Mouse (Mus musculus): ENCODE measurements around the gene Ccdc117.
A peak's percentile ranks its signal among the peaks of the same experiment; 100 is the strongest.
"Not testable (repeated sequence)": the region's sequence is repeated elsewhere in the genome, so short reads cannot be mapped to it uniquely, and the experiment has no call there.

Ccdc117 gene

GRCm38 (mm10) chr11:5541799-5542481 lies at the start of gene Ccdc117:
Gene Ccdc117 (minus strand): TSS chr11:5542187.
- DNase-seq, result peak; percentile 95 to 96

DNA sequence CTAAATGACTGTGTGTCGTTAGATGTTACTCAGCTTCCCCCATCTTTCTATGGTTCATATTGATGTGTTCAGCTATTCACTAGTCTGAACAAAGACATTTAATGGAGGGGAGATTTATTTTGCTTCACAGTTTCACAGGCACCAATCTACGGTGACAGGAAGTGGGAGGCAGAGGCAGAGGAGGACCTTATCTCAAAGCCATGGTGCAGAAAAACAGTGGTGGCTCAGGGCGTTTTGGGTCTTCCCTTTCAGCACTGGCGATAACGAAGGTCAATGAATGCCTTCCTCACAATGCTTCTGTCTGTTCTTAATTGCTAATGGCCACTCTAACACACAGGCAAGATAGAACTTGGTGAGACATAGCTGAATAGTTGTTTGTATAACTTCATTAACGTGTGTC lies 33.1 kb upstream of the Ccdc117 start:
- DNase-seq, result no peak

DNA sequence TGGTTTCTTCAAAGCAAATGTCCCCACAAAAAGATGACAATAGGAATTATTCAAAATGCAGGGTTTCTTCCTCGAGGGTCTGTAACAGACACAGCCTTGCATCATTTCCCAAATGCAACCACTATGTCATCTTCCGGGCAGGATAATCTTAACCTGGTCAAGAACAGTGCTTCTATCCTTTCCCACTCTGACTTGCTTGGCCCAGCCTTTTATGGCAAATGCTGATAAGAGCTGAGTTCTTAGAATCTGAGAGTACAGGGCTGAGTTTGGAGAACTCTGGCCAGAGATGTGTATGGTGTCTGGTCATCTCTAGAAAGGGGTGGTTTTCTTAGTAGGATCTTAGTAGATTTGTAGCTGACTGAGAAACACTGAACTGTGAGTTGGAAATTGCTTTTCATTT lies 31.8 kb upstream of the Ccdc117 start:
- no peak for DNase-seq

DNA sequence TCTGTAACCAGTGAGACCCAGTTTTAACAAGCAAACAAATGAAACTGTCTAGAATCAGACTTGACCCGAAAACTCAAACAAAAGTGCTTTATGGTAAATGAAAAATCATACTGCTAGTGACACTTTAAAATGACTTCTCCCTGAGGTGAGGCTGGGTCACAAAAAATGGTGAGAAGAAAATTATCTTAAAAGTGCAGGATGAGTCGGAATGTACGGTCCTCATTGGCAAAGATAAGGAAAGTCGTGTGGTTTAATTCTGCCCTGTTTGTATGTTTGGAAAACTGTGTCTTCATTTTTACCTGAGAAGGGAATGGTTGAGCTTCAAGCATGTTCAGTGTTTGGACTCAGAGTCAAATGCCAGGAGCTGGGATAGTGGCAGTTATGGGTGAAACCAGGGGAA lies 29.9 kb upstream of the Ccdc117 start:
- no peak for DNase-seq

DNA sequence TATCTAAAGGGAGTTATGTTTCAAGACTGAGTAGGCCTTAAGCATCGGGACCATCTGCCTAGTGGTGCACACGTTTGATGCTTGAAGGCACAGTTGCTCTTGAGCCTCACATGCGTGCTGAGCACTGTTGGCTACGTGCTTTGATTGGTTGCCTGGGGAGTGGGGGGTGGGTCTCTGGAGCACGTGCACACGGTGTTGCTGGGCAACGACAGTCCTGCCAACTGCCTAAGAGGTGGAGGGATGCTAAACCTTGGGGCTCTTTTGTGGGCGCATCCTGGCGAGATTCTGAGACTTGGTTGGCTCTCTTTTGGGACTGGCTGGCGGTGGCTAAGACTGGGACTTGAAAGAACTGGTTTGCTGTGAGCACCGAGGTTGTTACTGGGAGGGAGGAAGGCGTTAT lies 27.5 kb upstream of the Ccdc117 start, which contains the start of gene Ankrd36:
Gene Ankrd36, plus strand, starts transcription at position 211 of the 400 bp plus-strand sequence.
- DNase-seq, result no peak

GRCm38 (mm10) chr11:5568082-5568481 lies 26.1 kb upstream of the Ccdc117 start:
- no peak for DNase-seq

DNA sequence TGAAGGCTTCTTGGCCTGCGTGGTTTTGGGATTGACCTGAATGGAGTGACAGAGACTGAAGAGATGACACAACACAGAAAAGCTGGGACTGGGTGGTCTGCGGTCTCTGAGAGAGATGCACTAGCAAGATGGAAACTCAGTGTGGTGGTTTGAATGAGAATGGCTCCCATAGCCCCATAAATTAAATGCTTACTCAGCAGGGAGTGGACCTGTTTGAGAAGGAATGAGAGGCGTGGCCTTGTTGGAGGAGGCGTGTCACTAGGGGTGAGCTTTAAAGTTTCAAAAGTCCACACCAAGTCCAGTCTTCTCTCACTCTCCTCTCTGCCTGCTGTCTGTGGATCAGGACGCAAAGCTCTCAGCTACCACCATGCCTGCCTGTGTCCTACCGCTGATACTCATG lies 25.7 kb upstream of the Ccdc117 start:
- no peak for DNase-seq

GRCm38 (mm10) chr11:5566506-5566905 lies 24.5 kb upstream of the Ccdc117 start:
- no peak for DNase-seq

GRCm38 (mm10) chr11:5565596-5565995 lies 23.6 kb upstream of the Ccdc117 start:
- DNase-seq, result no peak

DNA sequence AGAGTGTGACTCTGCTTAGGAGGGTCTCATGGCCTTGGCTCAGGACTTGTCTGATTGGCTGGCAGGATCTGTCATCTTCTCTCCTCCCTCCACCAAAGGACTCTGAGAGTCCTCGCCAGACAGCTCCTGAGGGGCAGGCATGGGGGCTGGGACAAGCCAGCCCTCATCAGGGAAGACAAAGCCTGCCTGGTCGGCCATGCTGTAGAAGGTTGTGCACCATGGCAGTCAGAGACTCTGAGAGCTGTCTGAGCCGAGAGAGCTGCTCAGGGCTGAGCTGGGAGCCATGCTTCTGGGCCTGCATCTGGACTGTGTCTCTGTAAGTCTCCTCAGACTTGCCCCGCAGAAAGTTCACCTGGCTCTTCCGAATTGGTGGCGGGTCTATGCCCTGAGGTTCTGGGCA lies 21.9 kb upstream of the Ccdc117 start:
- no peak for DNase-seq

DNA sequence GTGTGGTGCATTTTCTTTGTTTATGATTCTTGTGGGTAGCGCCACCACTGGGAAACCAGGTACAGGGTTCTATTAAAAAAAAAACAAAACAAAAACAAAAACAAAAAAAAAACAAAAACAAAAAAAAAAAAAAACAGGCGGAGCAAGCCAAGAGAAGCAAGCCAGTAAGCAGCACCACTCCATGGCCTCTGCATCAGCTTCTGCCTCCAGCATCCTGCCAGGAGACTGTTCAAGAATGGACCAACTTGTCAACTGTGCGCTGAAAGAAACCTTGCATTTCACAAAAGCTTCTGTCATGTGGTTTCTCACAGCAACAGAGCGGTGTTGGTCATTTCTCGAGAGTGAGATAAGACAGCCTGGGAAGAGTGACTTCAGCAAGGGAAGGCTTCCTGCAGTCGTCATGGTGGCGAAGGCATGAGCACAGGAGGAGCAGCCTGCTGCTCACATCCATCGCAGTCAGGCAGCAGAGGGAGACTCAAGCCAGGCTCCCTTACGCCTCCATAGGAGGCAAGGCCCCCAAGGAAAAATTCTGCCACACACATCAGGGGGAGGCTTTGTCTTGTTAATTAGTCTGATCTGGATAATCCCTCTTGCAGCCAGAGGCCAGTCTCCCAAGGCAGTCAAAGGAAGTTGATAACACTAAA lies 20.8 kb upstream of the Ccdc117 start:
- DNase-seq, result no peak

DNA sequence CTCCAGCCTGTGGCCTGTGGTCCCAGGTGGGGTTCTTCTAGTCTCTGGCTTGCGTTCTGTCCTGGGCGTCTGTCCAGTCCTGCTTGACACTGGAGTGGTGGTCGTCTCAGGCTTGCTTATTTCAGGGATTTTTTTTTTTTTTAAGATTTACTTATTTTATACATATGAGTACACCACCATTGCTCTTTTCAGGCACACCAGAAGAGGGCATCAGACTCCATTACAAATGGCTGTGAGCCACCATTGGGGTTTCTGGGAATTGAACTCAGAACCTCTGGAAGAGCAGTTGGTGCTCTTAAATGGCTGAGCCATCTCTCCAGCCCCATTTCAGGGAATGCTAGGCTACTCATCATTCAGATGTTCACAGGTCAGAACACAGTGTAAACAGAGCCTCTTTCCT lies 18.3 kb upstream of the Ccdc117 start:
- DNase-seq, result no peak

DNA sequence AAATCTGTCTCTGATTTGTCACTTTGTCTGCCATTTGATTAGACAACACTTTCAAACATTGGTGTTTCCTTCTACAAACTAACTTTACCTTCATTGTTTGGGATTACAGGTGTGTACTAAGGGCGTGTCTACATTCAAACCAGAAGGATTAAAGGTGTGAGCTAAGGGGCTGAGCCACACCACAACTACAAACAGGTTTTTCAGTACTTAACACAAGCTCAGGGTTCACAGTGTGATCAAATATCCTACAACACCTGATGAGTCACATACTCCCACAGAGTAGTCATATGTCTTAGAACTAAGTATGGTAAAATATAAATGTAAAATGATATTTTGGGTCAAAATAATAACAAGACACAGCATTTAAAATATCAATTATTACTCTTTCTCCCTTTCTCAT lies 9.9 kb upstream of the Ccdc117 start:
- DNase-seq, result no peak

- DNase-seq, result no peak
These were observed 9.4 kb upstream of the Ccdc117 start for GRCm38 (mm10) chr11:5551430-5551829.

DNA sequence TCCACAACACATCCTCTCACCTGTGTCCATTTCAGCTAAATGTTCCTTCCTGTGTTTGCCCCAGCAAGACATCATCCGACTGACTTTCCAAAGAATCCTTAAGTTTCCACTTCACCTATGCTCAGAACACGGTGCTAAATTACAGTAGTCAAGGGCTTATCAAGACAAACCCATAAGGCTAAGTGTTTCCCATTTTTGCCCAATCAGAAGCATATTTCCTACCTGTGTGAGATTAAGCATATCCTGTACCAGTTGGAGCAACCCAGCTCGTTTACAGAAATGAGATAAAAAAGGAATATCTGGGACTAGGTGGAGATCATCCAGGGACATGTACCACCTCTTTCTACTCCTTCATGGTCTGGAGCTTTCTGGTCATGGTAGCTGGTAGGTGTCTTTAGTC lies 4.7 kb upstream of the Ccdc117 start:
- no peak for DNase-seq

- DNase-seq, result no peak
These were observed 3.5 kb upstream of the Ccdc117 start for GRCm38 (mm10) chr11:5545457-5545856.

GRCm38 (mm10) chr11:5544709-5545108 lies 2.7 kb upstream of the Ccdc117 start:
- DNase-seq, result not testable (repeated sequence)

GRCm38 (mm10) chr11:5543281-5543680 lies 1.3 kb upstream of the Ccdc117 start:
- DNase-seq, result no peak

- no peak for DNase-seq
These were observed 647 bp upstream of the Ccdc117 start for GRCm38 (mm10) chr11:5542482-5543185.

DNA sequence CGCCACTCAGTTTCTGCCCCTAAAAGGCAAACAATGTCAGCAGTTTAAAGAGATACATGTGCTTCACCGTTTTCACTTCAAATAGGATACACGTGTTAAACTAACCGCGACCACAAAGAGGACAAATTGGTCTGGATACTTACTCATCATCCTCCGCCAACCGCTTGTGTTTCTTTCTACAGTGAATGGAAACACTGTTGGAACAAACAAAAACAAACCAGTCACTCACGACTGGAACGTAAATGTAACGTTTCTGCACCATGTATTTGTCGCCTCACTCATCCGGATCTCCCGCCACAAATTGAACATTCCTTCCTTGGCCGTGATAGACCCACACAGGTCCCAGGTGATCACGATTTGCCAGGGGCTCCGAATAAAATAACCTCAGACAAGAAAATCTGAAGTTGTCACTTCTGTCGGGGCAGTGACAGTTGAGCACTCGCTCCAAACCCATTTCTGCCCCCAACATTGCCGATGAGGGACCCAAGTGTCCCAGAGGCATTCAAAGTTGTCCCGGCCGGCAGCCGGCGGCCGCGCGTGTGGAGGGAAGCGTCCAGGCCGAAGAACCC lies 673 bp downstream of the Ccdc117 start:
- DNase-seq, result no peak

DNA sequence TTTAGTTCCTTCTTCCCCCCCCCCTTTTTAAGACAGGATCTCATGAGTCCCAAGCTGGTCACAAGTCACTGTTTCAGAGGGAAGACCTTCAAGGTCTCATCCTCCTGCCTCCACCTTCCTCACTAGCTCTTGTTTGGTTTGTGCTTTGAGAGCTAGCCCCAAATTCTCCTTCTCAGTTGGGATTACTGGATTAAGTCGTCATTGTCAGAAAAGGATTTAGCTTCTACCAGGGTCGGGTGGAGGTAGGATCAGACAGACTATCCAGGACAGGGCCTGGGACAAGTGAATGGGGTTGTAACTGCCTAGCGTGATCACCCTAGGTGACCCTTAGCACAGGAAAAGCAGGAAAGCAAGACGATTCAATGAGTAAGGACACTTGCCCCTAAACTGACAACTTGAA lies 1.7 kb downstream of the Ccdc117 start:
- no peak for DNase-seq

DNA sequence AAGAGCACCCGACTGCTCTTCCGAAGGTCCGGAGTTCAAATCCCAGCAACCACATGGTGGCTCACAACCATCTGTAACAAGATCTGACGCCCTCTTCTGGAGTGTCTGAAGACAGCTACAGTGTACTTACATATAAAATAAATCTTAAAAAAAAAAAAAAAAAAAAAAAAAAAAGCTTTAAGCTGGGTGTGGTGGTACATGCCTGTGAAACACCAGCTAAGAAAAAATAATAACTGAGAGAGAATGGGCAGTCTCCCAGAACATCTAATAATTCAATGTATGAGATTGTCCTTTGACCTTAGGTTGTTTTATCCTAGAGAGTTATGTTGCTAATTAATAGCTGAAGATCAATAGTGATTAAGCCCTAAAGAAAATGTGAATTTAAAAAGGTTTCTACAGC lies 4.5 kb downstream of the Ccdc117 start:
- DNase-seq, result not testable (repeated sequence)

- DNase-seq, result peak; percentile 83 to 96
These were observed 8.9 kb downstream of the Ccdc117 start for GRCm38 (mm10) chr11:5533108-5533507.

DNA sequence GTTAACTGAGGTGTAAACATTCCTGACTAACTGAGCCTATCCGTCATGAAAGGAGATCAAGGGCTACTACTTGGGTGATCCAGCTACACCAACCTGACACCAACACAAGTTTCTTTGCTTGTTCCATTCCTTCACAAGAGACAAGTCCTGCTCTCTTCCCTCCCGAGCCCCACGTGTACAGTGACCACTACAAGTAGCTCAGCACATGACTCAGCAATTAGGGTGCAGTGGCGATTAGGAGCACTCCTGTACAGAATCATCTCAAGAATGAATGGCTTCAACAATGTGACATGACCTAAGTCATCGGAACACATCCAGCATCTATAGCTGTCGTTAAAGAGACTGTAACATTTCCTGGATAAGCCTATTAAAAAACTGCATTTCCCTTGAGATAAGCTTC lies 11.3 kb downstream of the Ccdc117 start:
- DNase-seq, result no peak
